Mouse (Mus musculus) olfactory bulb, adult 2 months (tissue): ENCODE measurements at regions not wholly inside any gene's neighbourhood (a gene's known extent, or its start where the extent isn't known, plus 50 kb on each side); places are given as distances from the start of the nearest gene placed in this dataset.

Source experiments
- H3K27ac ChIP-seq: fragments of 200-500 bp; 2 replicates; pipeline ENCODE4 v1.5.1; 2012; ENCODE audit warnings: low read depth, low read length; ENCODE audit not compliant: insufficient read depth
- H3K4me1 ChIP-seq: fragments of 200-500 bp; 2 replicates; pipeline ENCODE4 v1.6.1; 2012; ENCODE audit warnings: low read length; ENCODE audit not compliant: control insufficient read depth, insufficient read depth
- H3K4me3 ChIP-seq: fragments of 200-500 bp; 2 replicates; pipeline ENCODE4 v1.5.1; 2012; ENCODE audit warnings: mild to moderate bottlenecking, low read depth, low read length, moderate library complexity; ENCODE audit not compliant: insufficient read depth
- CTCF ChIP-seq: fragments of 200-500 bp; IDR thresholded peaks from 2 replicates; pipeline ENCODE4 v1.5.1; 2012; ENCODE audit warnings: low read depth, mild to moderate bottlenecking, low read length, moderate library complexity; ENCODE audit not compliant: insufficient read depth
- POLR2A ChIP-seq: fragments of 200-500 bp; IDR thresholded peaks from 2 replicates; pipeline ENCODE4 v1.6.1; 2012; ENCODE audit warnings: mild to moderate bottlenecking, low read depth, low read length, moderate library complexity; ENCODE audit not compliant: insufficient read depth
- WGBS: fragments of 180-500 bp; shearing (Covaris S2); methylation state at CpG from one replicate; pipeline ENCODE4 v1.1.7; 2018; 5-methylcytosine and 5-hydroxymethylcytosine counted together

GRCm38 (mm10) chr3:39952556-39952955, 578.5 kb upstream of the Intu start:
- TF ChIP-seq POLR2A, result no peak
- TF ChIP-seq CTCF, result no peak
- WGBS, result 87% methylated on average over 1 of the region's 1 CpGs
- Histone ChIP-seq H3K4me1 (no peaks in the 10 kb centered on the region), H3K4me3 (no peak overlapping the region), H3K27ac (no peak overlapping the region)

GRCm38 (mm10) chr3:39961836-39962640, 569.0 kb upstream of the Intu start:
- TF ChIP-seq POLR2A, result no peak
- TF ChIP-seq CTCF, result no peak
- WGBS, result 75% methylated on average over 7 of the region's 7 CpGs
- H3K27ac ChIP-seq, result no peak overlapping the region
- no peaks in the 10 kb centered on the region for H3K4me1 ChIP-seq
- no peak overlapping the region for H3K4me3 ChIP-seq

- WGBS, result 92% methylated on average over 2 of the region's 2 CpGs
- TF ChIP-seq CTCF, result no peak
- no peak for TF ChIP-seq POLR2A
- H3K4me3 ChIP-seq, result no peak overlapping the region
- H3K27ac ChIP-seq, result no peak overlapping the region
- no peaks in the 10 kb centered on the region for H3K4me1 ChIP-seq
Measured at GRCm38 (mm10) chr3:39965431-39965830, 565.7 kb upstream of the Intu start.

- 94% methylated on average over 2 of the region's 2 CpGs for WGBS
- TF ChIP-seq POLR2A (no peak), CTCF (no peak)
- H3K4me3 ChIP-seq, result no peak overlapping the region
- no peak overlapping the region for H3K27ac ChIP-seq
- no peaks in the 10 kb centered on the region for H3K4me1 ChIP-seq
Measured at GRCm38 (mm10) chr3:39966390-39966789, 564.7 kb upstream of the Intu start.

- H3K4me1 ChIP-seq, result no peaks in the 10 kb centered on the region
- TF ChIP-seq POLR2A, result no peak
- no peak for TF ChIP-seq CTCF
- 95% methylated on average over 2 of the region's 2 CpGs for WGBS
- no peak overlapping the region for H3K27ac ChIP-seq
- no peak overlapping the region for H3K4me3 ChIP-seq
Measured at GRCm38 (mm10) chr3:39976937-39977336, 554.1 kb upstream of the Intu start.

- Histone ChIP-seq H3K27ac (no peak overlapping the region), H3K4me1 (no peaks in the 10 kb centered on the region), H3K4me3 (no peak overlapping the region)
- WGBS, result 45% methylated on average over 3 of the region's 3 CpGs
- TF ChIP-seq POLR2A (no peak), CTCF (no peak)
Measured at GRCm38 (mm10) chr3:39978916-39979679, 552.0 kb upstream of the Intu start.

GRCm38 (mm10) chr3:39982656-39983055, 548.4 kb upstream of the Intu start:
- Histone ChIP-seq H3K4me1 (no peaks in the 10 kb centered on the region), H3K27ac (no peak overlapping the region), H3K4me3 (no peak overlapping the region)
- TF ChIP-seq POLR2A (no peak), CTCF (no peak)

GRCm38 (mm10) chr3:39987710-39988109, 543.4 kb upstream of the Intu start:
- TF ChIP-seq POLR2A (no peak), CTCF (no peak)
- Histone ChIP-seq H3K4me1 (no peaks in the 10 kb centered on the region), H3K4me3 (no peak overlapping the region), H3K27ac (no peak overlapping the region)
- WGBS, result 89% methylated on average over 1 of the region's 1 CpGs

- Histone ChIP-seq H3K4me3 (no peak overlapping the region), H3K27ac (no peak overlapping the region), H3K4me1 (no peaks in the 10 kb centered on the region)
- WGBS, result 40% methylated on average over 5 of the region's 5 CpGs
- TF ChIP-seq POLR2A (no peak), CTCF (no peak)
Measured at GRCm38 (mm10) chr3:39998628-39999027, 532.5 kb upstream of the Intu start.

- H3K27ac ChIP-seq, result no peak overlapping the region
- no peaks in the 10 kb centered on the region for H3K4me1 ChIP-seq
- no peak overlapping the region for H3K4me3 ChIP-seq
- TF ChIP-seq CTCF (no peak), POLR2A (no peak)
- WGBS, result 77% methylated on average over 1 of the region's 1 CpGs
Measured at GRCm38 (mm10) chr3:39999846-40000245, 531.2 kb upstream of the Intu start.
